Mouse (Mus musculus) megakaryocyte progenitor cell, adult 5-6 weeks (primary cell): ENCODE measurements around the gene Speer4f1. TPM values are rescaled to one million over a fixed set of nuclear protein-coding genes. Genes with fewer than 3 reads are reported as not detected.
"Not testable (repeated sequence)": the region's sequence is repeated elsewhere in the genome, so short reads cannot be mapped to it uniquely, and the experiment has no call there.

ENCODE experiments used
- ATAC-seq: replicated peaks from 2 replicates; pipeline ENCODE4 v1.8.0; 2016; ENCODE audit warnings: mild to moderate bottlenecking, moderate TSS enrichment, inconsistent platforms; ENCODE audit not compliant: poor library complexity
- total RNA-seq, 2 experiments: library from RNA; stranded (forward) in 1 of 2; stranded (reverse) in 1 of 2; fragments of 157-497, 149-512 nt in 1 of 2; fragments of 200-1000 nt in 1 of 2; gene quantifications; 2 replicates each; pipeline versions ENCODE4 v1.2.3 to v1.2.4; 2015 to 2017

The Speer4f1 gene
- total RNA-seq (2015) (not detected in 2 replicates), total RNA-seq (2017) (not detected in 2 replicates)

GRCm38 (mm10) chr5:17475798-17476197, at the start of gene Speer4f1:
Gene Speer4f1, plus strand, starts transcription at chr5:17476098.
- ATAC-seq = not testable (repeated sequence)

GRCm38 (mm10) chr5:17426930-17427329, 49.0 kb upstream of the Speer4f1 start:
- no peak for ATAC-seq

- ATAC-seq = no peak
Measured at GRCm38 (mm10) chr5:17434721-17435120, 41.2 kb upstream of the Speer4f1 start.

GRCm38 (mm10) chr5:17436209-17436608, 39.7 kb upstream of the Speer4f1 start:
- ATAC-seq = no peak

GRCm38 (mm10) chr5:17439487-17440102, 36.3 kb upstream of the Speer4f1 start:
- ATAC-seq = no peak

GRCm38 (mm10) chr5:17454059-17454458, 21.8 kb upstream of the Speer4f1 start:
- no peak for ATAC-seq

GRCm38 (mm10) chr5:17454952-17455586, 20.8 kb upstream of the Speer4f1 start:
- no peak for ATAC-seq

- no peak for ATAC-seq
Measured at GRCm38 (mm10) chr5:17456671-17457070, 19.2 kb upstream of the Speer4f1 start.

GRCm38 (mm10) chr5:17468120-17468519, 7.8 kb upstream of the Speer4f1 start:
- not testable (repeated sequence) for ATAC-seq

- ATAC-seq = peak; percentile 72
Measured at GRCm38 (mm10) chr5:17476476-17476875, 578 bp downstream of the Speer4f1 start.

- no peak for ATAC-seq
Measured at GRCm38 (mm10) chr5:17489894-17490293, 14.0 kb downstream of the Speer4f1 start.

GRCm38 (mm10) chr5:17495616-17496015, 19.7 kb downstream of the Speer4f1 start:
- no peak for ATAC-seq

- no peak for ATAC-seq
Measured at GRCm38 (mm10) chr5:17496650-17497049, 20.8 kb downstream of the Speer4f1 start.

GRCm38 (mm10) chr5:17499873-17500329, 24.0 kb downstream of the Speer4f1 start:
- no peak for ATAC-seq

GRCm38 (mm10) chr5:17500866-17501265, 25.0 kb downstream of the Speer4f1 start:
- peak; percentile 39 for ATAC-seq

- no peak for ATAC-seq
Measured at GRCm38 (mm10) chr5:17505540-17505939, 29.6 kb downstream of the Speer4f1 start.

- peak; percentile 55; the same call in 1 of the 2 replicates for ATAC-seq
Measured at GRCm38 (mm10) chr5:17508038-17508437, 32.1 kb downstream of the Speer4f1 start.

Other genes with a start within 250 kb of the Speer4f1 start
- not detected in 2 replicates for gene Speer4f2, start 102.9 kb upstream of the Speer4f1 start, total RNA-seq (2015)
- not detected in 2 replicates for gene Speer4f2, start 102.9 kb upstream of the Speer4f1 start, total RNA-seq (2017)
- 0.25 TPM in 1 of 2 replicates, not detected in the other for gene Sema3c, start 98.2 kb downstream of the Speer4f1 start, total RNA-seq (2015)
- 0.21 TPM in 1 of 2 replicates, not detected in the other for gene Sema3c, start 98.2 kb downstream of the Speer4f1 start, total RNA-seq (2017)